Mouse (Mus musculus): ENCODE results near the gene Hdlbp.

GRCm38 (mm10) chr1:93513221-93513620 lies 34.6 kb upstream of the Hdlbp start:
- TF ChIP-seq CTCF (IDR thresholded peaks at IDR 0.05; ENCODE audit: low read depth, low read length) (no peak), TAL1 (conservative IDR thresholded peaks at IDR 0.05; ENCODE audit: low read depth, low read length) (no peak), GATA1 (IDR thresholded peaks at IDR 0.05; ENCODE audit: borderline replicate concordance, low read length) (no peak), GATA2 (IDR thresholded peaks at IDR 0.05; ENCODE audit: borderline replicate concordance, low read depth, low read length) (no peak), POLR2AphosphoS5 (IDR thresholded peaks at IDR 0.05; ENCODE audit: insufficient replicate concordance, low read depth, low read length) (no peak)

Measured in G1E (cell line).